Mouse (Mus musculus): ENCODE results near the gene Cd300ld3.

- TF ChIP-seq CTCF (IDR thresholded peaks at IDR 0.05; ENCODE audit: low read depth) (no peak), EP300 (IDR thresholded peaks at IDR 0.05; ENCODE audit: low read depth) (no peak)
Measured at GRCm38 (mm10) chr11:115001474-115002040, 46.7 kb downstream of the Cd300ld3 start, which contains the start of gene Cd300c2.
